Mouse (Mus musculus): ENCODE measurements at regions not wholly inside any gene's neighbourhood (a gene's known extent, or its start where the extent isn't known, plus 50 kb on each side); places are given as distances from the start of the nearest gene placed in this dataset.

- TF ChIP-seq CTCF (IDR thresholded peaks at IDR 0.05; ENCODE audit: control insufficient read depth, insufficient read depth, insufficient replicate concordance, low read depth, low read length) (no peak), POLR2A (IDR thresholded peaks at IDR 0.05; ENCODE audit: control insufficient read depth, low read depth, low read length) (no peak)
Observed at GRCm38 (mm10) chr12:32677908-32678307, 141.4 kb upstream of the Nampt start.
